Mouse (Mus musculus): ENCODE results near the gene Zfp219. TPM values are rescaled to one million over a fixed set of nuclear protein-coding genes. Genes with fewer than 3 reads are reported as not detected.
A peak's percentile ranks its signal among the peaks of the same experiment; 100 is the strongest.

The Zfp219 gene
- polyA plus RNA-seq, 1 experiment from 2014 or later, result 32.8 TPM

- Histone ChIP-seq H3K9ac (replicated peaks; ENCODE audit: low read depth, low read length) (no peak overlapping the region), H3K9me3 (ENCODE audit: control insufficient read depth, low read depth, low read length) (no peaks in the 10 kb centered on the region), H3K27me3 (ENCODE audit: control insufficient read depth, insufficient read depth, low read length) (no peaks in the 10 kb centered on the region), H3K36me3 (ENCODE audit: control insufficient read depth, insufficient read depth, low read length) (no peaks in the 10 kb centered on the region), H3K4me1 (ENCODE audit: control insufficient read depth, insufficient read depth, low read length) (peaks cover 21% of the 10 kb centered on the region), H3K4me3 (ENCODE audit: low read depth, low read length) (no peak overlapping the region), H3K4me2 (replicated peaks; ENCODE audit: low read depth, low read length) (no peak overlapping the region), H3K27ac (ENCODE audit: low read length) (peak overlapping the region; percentile 100; the same call in 1 of the 2 replicates)
- 91% methylated on average over 8 of the region's 8 CpGs for WGBS
- no peak for ATAC-seq (ENCODE audit: insufficient number of reproducible peaks, insufficient read depth, low FRiP score, low read depth)
Observed at GRCm38 (mm10) chr14:52021568-52022212, 1.2 kb upstream of the Zfp219 start.

GRCm38 (mm10) chr14:52021138-52021529 lies 601 bp upstream of the Zfp219 start:
- Histone ChIP-seq H3K36me3 (ENCODE audit: control insufficient read depth, insufficient read depth, low read length) (no peaks in the 10 kb centered on the region), H3K4me3 (ENCODE audit: low read depth, low read length) (peak overlapping the region; percentile 55; the same call in 1 of the 2 replicates), H3K27ac (ENCODE audit: low read length) (peak overlapping the region; percentile 100), H3K9me3 (ENCODE audit: control insufficient read depth, low read depth, low read length) (no peaks in the 10 kb centered on the region), H3K4me2 (replicated peaks; ENCODE audit: low read depth, low read length) (peak overlapping the region; percentile 66), H3K9ac (replicated peaks; ENCODE audit: low read depth, low read length) (0 out of 2 replicates have a peak overlapping the region, but pooled peaks have one; percentile 28), H3K4me1 (ENCODE audit: control insufficient read depth, insufficient read depth, low read length) (peaks cover 26% of the 10 kb centered on the region), H3K27me3 (ENCODE audit: control insufficient read depth, insufficient read depth, low read length) (no peaks in the 10 kb centered on the region)
- no peak for ATAC-seq (ENCODE audit: insufficient number of reproducible peaks, insufficient read depth, low FRiP score, low read depth)
- 59% methylated on average over 4 of the region's 4 CpGs for WGBS

GRCm38 (mm10) chr14:52019590-52020340 lies 768 bp downstream of the Zfp219 start:
- WGBS, result under 1% methylated on average over 73 of the region's 74 CpGs
- Histone ChIP-seq H3K4me3 (ENCODE audit: low read depth, low read length) (peak overlapping the region; percentile 55), H3K27me3 (ENCODE audit: control insufficient read depth, insufficient read depth, low read length) (no peaks in the 10 kb centered on the region)

GRCm38 (mm10) chr14:52019051-52019589 lies 1.4 kb downstream of the Zfp219 start:
- Histone ChIP-seq H3K36me3 (ENCODE audit: control insufficient read depth, insufficient read depth, low read length) (no peaks in the 10 kb centered on the region), H3K9ac (replicated peaks; ENCODE audit: low read depth, low read length) (peak overlapping the region; percentile 83), H3K27me3 (ENCODE audit: control insufficient read depth, insufficient read depth, low read length) (no peaks in the 10 kb centered on the region), H3K9me3 (ENCODE audit: control insufficient read depth, low read depth, low read length) (no peaks in the 10 kb centered on the region), H3K27ac (ENCODE audit: low read length) (peak overlapping the region; percentile 100), H3K4me1 (ENCODE audit: control insufficient read depth, insufficient read depth, low read length) (peaks cover 37% of the 10 kb centered on the region), H3K4me2 (replicated peaks; ENCODE audit: low read depth, low read length) (peak overlapping the region; percentile 66), H3K4me3 (ENCODE audit: low read depth, low read length) (peak overlapping the region; percentile 55)
- ATAC-seq (ENCODE audit: insufficient number of reproducible peaks, insufficient read depth, low FRiP score, low read depth), result peak; percentile 4; the same call in 1 of the 2 replicates
- 28% methylated on average over 12 of the region's 12 CpGs for WGBS

More at GRCm38 (mm10) chr14:52019590-52020340, 768 bp downstream of the Zfp219 start:
- H3K27ac ChIP-seq (ENCODE audit: low read length), result peak overlapping the region; percentile 100
- ATAC-seq (ENCODE audit: insufficient number of reproducible peaks, insufficient read depth, low FRiP score, low read depth), result peak; percentile 89
- H3K9ac ChIP-seq (replicated peaks; ENCODE audit: low read depth, low read length), result peak overlapping the region; percentile 83
- H3K9me3 ChIP-seq (ENCODE audit: control insufficient read depth, low read depth, low read length), result no peaks in the 10 kb centered on the region
- no peaks in the 10 kb centered on the region for H3K36me3 ChIP-seq (ENCODE audit: control insufficient read depth, insufficient read depth, low read length)
- peak overlapping the region; percentile 66 for H3K4me2 ChIP-seq (replicated peaks; ENCODE audit: low read depth, low read length)
- H3K4me1 ChIP-seq (ENCODE audit: control insufficient read depth, insufficient read depth, low read length), result peaks cover 37% of the 10 kb centered on the region

GRCm38 (mm10) chr14:52018248-52019050 lies 2.1 kb downstream of the Zfp219 start:
- Histone ChIP-seq H3K9ac (replicated peaks; ENCODE audit: low read depth, low read length) (peak overlapping the region; percentile 83; the same call in 1 of the 2 replicates), H3K4me3 (ENCODE audit: low read depth, low read length) (peak overlapping the region; percentile 55), H3K27me3 (ENCODE audit: control insufficient read depth, insufficient read depth, low read length) (no peaks in the 10 kb centered on the region), H3K27ac (ENCODE audit: low read length) (peak overlapping the region; percentile 100; the same call in 1 of the 2 replicates), H3K9me3 (ENCODE audit: control insufficient read depth, low read depth, low read length) (no peaks in the 10 kb centered on the region), H3K36me3 (ENCODE audit: control insufficient read depth, insufficient read depth, low read length) (no peaks in the 10 kb centered on the region), H3K4me1 (ENCODE audit: control insufficient read depth, insufficient read depth, low read length) (peaks cover 36% of the 10 kb centered on the region), H3K4me2 (replicated peaks; ENCODE audit: low read depth, low read length) (peak overlapping the region; percentile 66)
- ATAC-seq (ENCODE audit: insufficient number of reproducible peaks, insufficient read depth, low FRiP score, low read depth), result no peak
- 85% methylated on average over 15 of the region's 15 CpGs for WGBS

GRCm38 (mm10) chr14:52017662-52018061 lies 2.9 kb downstream of the Zfp219 start:
- no peak for ATAC-seq (ENCODE audit: insufficient number of reproducible peaks, insufficient read depth, low FRiP score, low read depth)
- H3K9ac ChIP-seq (replicated peaks; ENCODE audit: low read depth, low read length), result no peak overlapping the region
- H3K4me2 ChIP-seq (replicated peaks; ENCODE audit: low read depth, low read length), result no peak overlapping the region
- peaks cover 31% of the 10 kb centered on the region for H3K4me1 ChIP-seq (ENCODE audit: control insufficient read depth, insufficient read depth, low read length)
- H3K36me3 ChIP-seq (ENCODE audit: control insufficient read depth, insufficient read depth, low read length), result no peaks in the 10 kb centered on the region
- H3K9me3 ChIP-seq (ENCODE audit: control insufficient read depth, low read depth, low read length), result no peaks in the 10 kb centered on the region
- no peaks in the 10 kb centered on the region for H3K27me3 ChIP-seq (ENCODE audit: control insufficient read depth, insufficient read depth, low read length)
- no peak overlapping the region for H3K4me3 ChIP-seq (ENCODE audit: low read depth, low read length)
- no peak overlapping the region for H3K27ac ChIP-seq (ENCODE audit: low read length)
- 87% methylated on average over 4 of the region's 4 CpGs for WGBS

GRCm38 (mm10) chr14:52016625-52017405 lies 3.7 kb downstream of the Zfp219 start:
- WGBS, result 81% methylated on average over 13 of the region's 13 CpGs
- no peaks in the 10 kb centered on the region for H3K36me3 ChIP-seq (ENCODE audit: control insufficient read depth, insufficient read depth, low read length)
- peak overlapping the region; percentile 87; the same call in 1 of the 2 replicates for H3K27ac ChIP-seq (ENCODE audit: low read length)
- no peak for ATAC-seq (ENCODE audit: insufficient number of reproducible peaks, insufficient read depth, low FRiP score, low read depth)
- peaks cover 27% of the 10 kb centered on the region for H3K4me1 ChIP-seq (ENCODE audit: control insufficient read depth, insufficient read depth, low read length)
- H3K9ac ChIP-seq (replicated peaks; ENCODE audit: low read depth, low read length), result no peak overlapping the region
- no peak overlapping the region for H3K4me2 ChIP-seq (replicated peaks; ENCODE audit: low read depth, low read length)
- H3K9me3 ChIP-seq (ENCODE audit: control insufficient read depth, low read depth, low read length), result no peaks in the 10 kb centered on the region
- no peaks in the 10 kb centered on the region for H3K27me3 ChIP-seq (ENCODE audit: control insufficient read depth, insufficient read depth, low read length)
- no peak overlapping the region for H3K4me3 ChIP-seq (ENCODE audit: low read depth, low read length)
